23 mouse cellular contexts compared by ENCODE assay signal in the genomic region with DNA sequence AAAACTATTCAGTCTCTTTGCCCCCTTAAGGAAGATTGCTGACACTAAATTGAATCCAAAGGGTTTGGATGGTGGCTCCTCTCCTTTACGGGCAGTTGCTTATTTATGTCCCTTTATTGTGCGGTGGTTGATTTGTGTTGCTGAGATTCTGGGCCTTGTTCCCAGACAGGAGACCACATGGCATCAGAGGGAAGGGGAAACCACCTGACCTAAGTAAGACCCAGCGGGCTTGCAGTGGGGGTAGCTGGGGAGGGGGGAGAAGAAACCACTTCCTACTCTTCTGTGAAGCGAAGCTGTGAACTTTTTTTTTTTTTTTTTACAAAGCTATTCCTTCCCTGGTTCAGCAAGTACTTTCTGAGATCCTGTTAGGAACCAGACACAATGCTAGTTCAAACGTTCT.
A peak's percentile ranks its signal among the peaks of the same experiment; 100 is the strongest.
DNase-seq lines count a peak whose midpoint lies in the region; ATAC-seq and TF ChIP-seq lines count a peak whose summit lies in the region.
"Had no signal": no experiment of that assay in that cellular context is flagged by ENCODE, and none has a peak within 500 bp of the region (broad histone marks: within the 10 kb centered on the region; RNA-seq: fewer than 3 reads in every experiment).

No protein-coding gene starts in this region.

- ATAC-seq in hindbrain, embryonic 16.5 days = peak; percentile 40; the same call in 1 of the 2 replicates
- no peak for ATAC-seq in hindbrain, embryonic 11.5 days (ENCODE audit: low FRiP score)
- peak; percentile 15; the same call in 1 of the 2 replicates for ATAC-seq in neural tube, embryonic 12.5 days (ENCODE audit: low FRiP score, low read depth)
- ATAC-seq in neural tube, embryonic 14.5 days (ENCODE audit: low read depth) = peak; percentile 72
- ATAC-seq: activated CD4-positive, CD25-positive, alpha-beta regulatory T cell, adult 4 months; intestine, postnatal 0 days had no signal

- no peaks in the 10 kb centered on the region for H3K27me3 ChIP-seq in hindbrain, embryonic 16.5 days (replicated peaks; ENCODE audit: control insufficient read depth, insufficient read depth, low read length)
- no peaks in the 10 kb centered on the region for H3K27me3 ChIP-seq in hindbrain, embryonic 11.5 days (ENCODE audit: control insufficient read depth, insufficient read depth, low read length)
- H3K27me3 ChIP-seq in neural tube, embryonic 12.5 days (replicated peaks) = no peaks in the 10 kb centered on the region
- H3K27me3 ChIP-seq in neural tube, embryonic 14.5 days (ENCODE audit: control insufficient read depth, insufficient read depth, low read length) = no peaks in the 10 kb centered on the region
- 0 out of 2 replicates have a peak, but pooled peaks cover 2% of the 10 kb centered on the region for H3K27me3 ChIP-seq in heart, adult 2 months (ENCODE audit: control insufficient read depth, insufficient read depth, low read length)
- H3K27me3 ChIP-seq: hindbrain, embryonic 15.5 days had no signal

- no peaks in the 10 kb centered on the region for H3K36me3 ChIP-seq in hindbrain, embryonic 16.5 days (ENCODE audit: control insufficient read depth, insufficient read depth, low read length)
- no peaks in the 10 kb centered on the region for H3K36me3 ChIP-seq in hindbrain, embryonic 11.5 days (ENCODE audit: control insufficient read depth, insufficient read depth, low read length)
- H3K36me3 ChIP-seq in neural tube, embryonic 12.5 days = no peaks in the 10 kb centered on the region
- no peaks in the 10 kb centered on the region for H3K36me3 ChIP-seq in neural tube, embryonic 14.5 days (ENCODE audit: control insufficient read depth, insufficient read depth, low read length)
- no peaks in the 10 kb centered on the region for H3K36me3 ChIP-seq in heart, adult 2 months (ENCODE audit: control insufficient read depth, insufficient read depth, low read length)
- H3K36me3 ChIP-seq: forebrain, embryonic 10.5 days; hindbrain, embryonic 15.5 days had no signal

- no peaks in the 10 kb centered on the region for H3K79me2 ChIP-seq in heart, adult 2 months (replicated peaks; ENCODE audit: control insufficient read depth, insufficient read depth, low read length)

- DNase-seq in hindbrain, embryonic 11.5 days (ENCODE audit: low spot score) = no peak
- DNase-seq in neural tube, embryonic 10.5 days (ENCODE audit: extremely low spot score, low spot score) = no peak
- DNase-seq in brain, embryonic 14.5 days (ENCODE audit: low read depth) = peak; percentile 67
- DNase-seq in heart, adult 2 months = no peak
- DNase-seq: adrenal gland, postnatal 10 days; cerebellum, adult 9-11 months; gastrocnemius, postnatal 25 days; kidney, postnatal 14 days; left cerebral cortex, postnatal 4 days; lung, adult 2 months; lung, postnatal 36 days; right cerebral cortex, postnatal 25 days; thymus, adult 2 months had no signal

- intact Hi-C loops in heart, adult 2 months (cut with DNase I) = no loop called here

- H3K27ac ChIP-seq in hindbrain, embryonic 16.5 days (ENCODE audit: low read depth, low read length) = no peak overlapping the region
- H3K27ac ChIP-seq in hindbrain, embryonic 11.5 days (ENCODE audit: low read depth, low read length) = no peak overlapping the region
- H3K27ac ChIP-seq in neural tube, embryonic 12.5 days = no peak overlapping the region
- H3K27ac ChIP-seq in neural tube, embryonic 14.5 days (ENCODE audit: low read depth, low read length) = no peak overlapping the region
- no peak overlapping the region for H3K27ac ChIP-seq in heart, adult 2 months
- H3K27ac ChIP-seq: forebrain, embryonic 10.5 days; hindbrain, embryonic 15.5 days had no signal

- no peaks in the 10 kb centered on the region for H3K9me3 ChIP-seq in hindbrain, embryonic 16.5 days (ENCODE audit: control insufficient read depth, low read length)
- no peaks in the 10 kb centered on the region for H3K9me3 ChIP-seq in hindbrain, embryonic 11.5 days (ENCODE audit: control insufficient read depth, low read length)
- no peaks in the 10 kb centered on the region for H3K9me3 ChIP-seq in neural tube, embryonic 12.5 days
- H3K9me3 ChIP-seq in neural tube, embryonic 14.5 days (ENCODE audit: control insufficient read depth, low read length) = no peaks in the 10 kb centered on the region
- H3K9me3 ChIP-seq: forebrain, embryonic 10.5 days; hindbrain, embryonic 15.5 days had no signal

- no peak overlapping the region for H3K4me2 ChIP-seq in hindbrain, embryonic 16.5 days (ENCODE audit: low read length)
- no peak overlapping the region for H3K4me2 ChIP-seq in hindbrain, embryonic 11.5 days (replicated peaks; ENCODE audit: low read depth, low read length)
- no peak overlapping the region for H3K4me2 ChIP-seq in neural tube, embryonic 12.5 days (replicated peaks)
- no peak overlapping the region for H3K4me2 ChIP-seq in neural tube, embryonic 14.5 days (ENCODE audit: low read depth, low read length)
- H3K4me2 ChIP-seq: heart, embryonic 11.5 days; hindbrain, embryonic 15.5 days; liver, embryonic 11.5 days; midbrain, embryonic 11.5 days had no signal

- no peak for TF ChIP-seq POLR2A in brain, embryonic 14.5 days (IDR thresholded peaks at IDR 0.05; ENCODE audit: borderline replicate concordance, extremely low read depth, insufficient read depth, insufficient read length, poor library complexity, severe bottlenecking)
- no peak for TF ChIP-seq POLR2A in heart, adult 2 months (IDR thresholded peaks at IDR 0.05; ENCODE audit: insufficient read depth, low read depth, low read length)

- TF ChIP-seq CTCF in brain, embryonic 14.5 days (IDR thresholded peaks at IDR 0.05; ENCODE audit: borderline replicate concordance, extremely low read depth, insufficient read depth, insufficient read length) = no peak
- TF ChIP-seq CTCF in heart, adult 2 months (IDR thresholded peaks at IDR 0.05) = no peak

- 47% methylated on average over 5 of the region's 5 CpGs for WGBS in hindbrain, embryonic 16.5 days
- WGBS in hindbrain, embryonic 11.5 days = 53% methylated on average over 5 of the region's 5 CpGs
- 9% methylated on average over 5 of the region's 5 CpGs for WGBS in neural tube, embryonic 12.5 days
- 10% methylated on average over 5 of the region's 5 CpGs for WGBS in neural tube, embryonic 14.5 days
- WGBS in heart, adult 2 months = 20% methylated on average over 5 of the region's 5 CpGs

- H3K4me3 ChIP-seq in hindbrain, embryonic 16.5 days (ENCODE audit: low read length) = no peak overlapping the region
- no peak overlapping the region for H3K4me3 ChIP-seq in hindbrain, embryonic 11.5 days (ENCODE audit: low read depth, low read length)
- H3K4me3 ChIP-seq in neural tube, embryonic 12.5 days = no peak overlapping the region
- no peak overlapping the region for H3K4me3 ChIP-seq in neural tube, embryonic 14.5 days (ENCODE audit: low read depth, low read length)
- no peak overlapping the region for H3K4me3 ChIP-seq in heart, adult 2 months
- H3K4me3 ChIP-seq: forebrain, embryonic 10.5 days; hindbrain, embryonic 15.5 days had no signal

- TF ChIP-seq EP300 in heart, adult 2 months (IDR thresholded peaks at IDR 0.05; ENCODE audit: insufficient read depth, low read depth, low read length) = no peak

- no peak overlapping the region for H3K9ac ChIP-seq in hindbrain, embryonic 16.5 days (ENCODE audit: low read depth, low read length)
- no peak overlapping the region for H3K9ac ChIP-seq in hindbrain, embryonic 11.5 days (ENCODE audit: low read depth, low read length)
- H3K9ac ChIP-seq in neural tube, embryonic 12.5 days = no peak overlapping the region
- no peak overlapping the region for H3K9ac ChIP-seq in neural tube, embryonic 14.5 days (replicated peaks; ENCODE audit: low read depth, low read length)
- H3K9ac ChIP-seq in heart, adult 2 months (ENCODE audit: low read depth, low read length) = no peak overlapping the region
- H3K9ac ChIP-seq: hindbrain, embryonic 15.5 days had no signal

- peaks cover 6% of the 10 kb centered on the region for H3K4me1 ChIP-seq in hindbrain, embryonic 16.5 days (ENCODE audit: control insufficient read depth, insufficient read depth, low read depth, low read length)
- H3K4me1 ChIP-seq in hindbrain, embryonic 11.5 days (replicated peaks; ENCODE audit: control insufficient read depth, insufficient read depth, low read length) = peaks cover 2% of the 10 kb centered on the region; the same call in 1 of the 2 replicates
- H3K4me1 ChIP-seq in neural tube, embryonic 12.5 days = peaks cover 3% of the 10 kb centered on the region; the same call in 1 of the 2 replicates
- H3K4me1 ChIP-seq in neural tube, embryonic 14.5 days (ENCODE audit: control insufficient read depth, insufficient read depth, low read length) = peaks cover 11% of the 10 kb centered on the region
- no peaks in the 10 kb centered on the region for H3K4me1 ChIP-seq in heart, adult 2 months (ENCODE audit: control insufficient read depth, insufficient read depth, low read length)
